Mouse (Mus musculus) liver, embryonic 14.5 days (tissue): Measurements from ENCODE around the gene Tmem183a.

Source experiments
- CTCF ChIP-seq: IDR thresholded peaks from 2 replicates; pipeline ENCODE4 v1.5.1; 2016; ENCODE audit warnings: antibody characterized with exemption, low read depth, control low read depth
- EP300 ChIP-seq: IDR thresholded peaks from 2 replicates; pipeline ENCODE4 v1.6.1; 2016; ENCODE audit warnings: antibody characterized with exemption, low read depth

- no peak for TF ChIP-seq CTCF
- no peak for TF ChIP-seq EP300
These were observed 41.0 kb downstream of the Tmem183a start for GRCm38 (mm10) chr1:134320691-134321301.
